Mouse (Mus musculus) kidney, adult 2 months (tissue): ENCODE measurements around the gene Nav1. TPM values are rescaled to one million over a fixed set of nuclear protein-coding genes. Genes with fewer than 3 reads are reported as not detected.

Experiments used
- DNase-seq: peaks from one replicate; pipeline ENCODE4 v3.0.0; 2021
- H3K27ac ChIP-seq: fragments of 200-500 bp; 2 replicates; pipeline ENCODE4 v1.5.1; 2012; ENCODE audit warnings: low read depth, low read length, control low read depth, inconsistent platforms; ENCODE audit not compliant: insufficient read depth
- H3K27me3 ChIP-seq: fragments of 200-500 bp; replicated peaks from 2 replicates; pipeline ENCODE4 v1.6.1; 2012; ENCODE audit warnings: mild to moderate bottlenecking, moderate library complexity, low read length, inconsistent platforms; ENCODE audit not compliant: control insufficient read depth, insufficient read depth
- H3K36me3 ChIP-seq: fragments of 200-500 bp; 2 replicates; pipeline ENCODE4 v1.6.1; 2012; ENCODE audit warnings: mild to moderate bottlenecking, moderate library complexity, low read length, inconsistent platforms; ENCODE audit not compliant: control insufficient read depth, insufficient read depth
- H3K4me1 ChIP-seq: fragments of 200-500 bp; 2 replicates; pipeline ENCODE4 v1.6.1; 2011; ENCODE audit warnings: low read length; ENCODE audit not compliant: control insufficient read depth, insufficient read depth
- H3K4me3 ChIP-seq: fragments of 200-500 bp; 2 replicates; pipeline ENCODE4 v1.5.1; 2011; ENCODE audit warnings: mild to moderate bottlenecking, low read depth, low read length, control low read depth; ENCODE audit not compliant: insufficient read depth
- CTCF ChIP-seq: fragments of 200-500 bp; conservative IDR thresholded peaks from 2 replicates; pipeline ENCODE4 v1.5.1; 2011; ENCODE audit warnings: low read depth, mild to moderate bottlenecking, control low read depth, low read length, moderate library complexity, mixed read lengths; ENCODE audit not compliant: insufficient read depth, insufficient read length
- POLR2A ChIP-seq: fragments of 200-500 bp; IDR thresholded peaks from one replicate; pipeline ENCODE4 v1.6.1; 2011; ENCODE audit warnings: low read depth, low read length, control low read depth
- WGBS: fragments of 180-500 bp; shearing (Covaris S2); methylation state at CpG from one replicate; pipeline ENCODE4 v1.1.7; 2018; 5-methylcytosine and 5-hydroxymethylcytosine counted together
- polyA plus RNA-seq: library from polyadenylated mRNA; depleted of rRNA; stranded (reverse); fragments of >200 nt; gene quantifications from 2 replicates; pipeline ENCODE4 v1.2.3, GENCODE M21; 2012

Nav1 gene
- polyA plus RNA-seq, 1 experiment = 7.1 TPM

DNA sequence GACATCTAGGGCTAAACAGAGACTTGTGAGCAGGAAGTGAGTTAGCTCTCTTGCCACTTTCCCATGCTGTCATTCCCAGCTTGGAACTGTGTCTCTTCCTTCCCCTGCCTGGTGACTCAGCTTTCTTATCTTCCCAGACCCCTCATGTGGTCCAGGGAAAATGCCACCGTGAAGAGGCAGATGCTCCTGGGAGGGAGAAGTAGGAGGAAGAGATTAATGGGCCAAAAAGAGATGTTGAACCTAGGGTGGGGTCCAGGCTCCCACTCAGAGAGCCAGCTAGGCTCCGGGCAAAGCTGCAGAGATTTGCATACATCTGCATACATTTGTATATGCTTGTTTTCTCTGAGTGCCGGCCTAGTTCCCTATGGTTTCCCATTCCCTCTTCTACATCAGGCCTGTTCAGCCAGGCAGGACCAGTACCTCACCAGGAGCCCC is 30.5 kb upstream of the Nav1 start:
- no peaks in the 10 kb centered on the region for H3K4me1 ChIP-seq
- WGBS = 18% methylated on average over 3 of the region's 3 CpGs
- H3K36me3 ChIP-seq = no peaks in the 10 kb centered on the region
- TF ChIP-seq CTCF (no peak), POLR2A (no peak)
- H3K27me3 ChIP-seq = no peaks in the 10 kb centered on the region
- no peak overlapping the region for H3K27ac ChIP-seq
- no peak for DNase-seq
- no peak overlapping the region for H3K4me3 ChIP-seq

DNA sequence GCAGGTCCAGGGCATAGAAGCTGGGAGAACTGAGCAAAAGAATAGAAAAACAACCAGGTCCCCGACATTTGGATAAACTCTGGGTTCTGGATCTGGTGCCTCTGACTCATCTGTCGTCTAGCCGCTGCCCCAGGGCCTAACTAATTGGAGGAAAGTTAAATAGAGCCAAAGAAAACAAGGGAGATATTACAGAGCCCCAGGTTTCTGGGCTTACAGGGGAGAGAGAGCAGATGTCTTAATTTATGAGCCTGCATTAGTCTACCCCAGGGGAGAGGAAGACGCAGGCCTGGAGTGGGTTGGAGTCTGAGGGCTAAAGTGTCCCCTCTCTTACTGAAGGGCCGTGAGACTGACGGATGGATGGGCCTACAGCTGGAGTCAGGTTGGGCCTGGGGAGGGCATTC is 29.0 kb upstream of the Nav1 start:
- 29% methylated on average over 6 of the region's 6 CpGs for WGBS
- Histone ChIP-seq H3K4me3 (no peak overlapping the region), H3K4me1 (no peaks in the 10 kb centered on the region; the same call in 1 of the 2 replicates), H3K27ac (no peak overlapping the region), H3K27me3 (no peaks in the 10 kb centered on the region), H3K36me3 (no peaks in the 10 kb centered on the region)
- TF ChIP-seq POLR2A (no peak), CTCF (no peak)
- DNase-seq = no peak

DNA sequence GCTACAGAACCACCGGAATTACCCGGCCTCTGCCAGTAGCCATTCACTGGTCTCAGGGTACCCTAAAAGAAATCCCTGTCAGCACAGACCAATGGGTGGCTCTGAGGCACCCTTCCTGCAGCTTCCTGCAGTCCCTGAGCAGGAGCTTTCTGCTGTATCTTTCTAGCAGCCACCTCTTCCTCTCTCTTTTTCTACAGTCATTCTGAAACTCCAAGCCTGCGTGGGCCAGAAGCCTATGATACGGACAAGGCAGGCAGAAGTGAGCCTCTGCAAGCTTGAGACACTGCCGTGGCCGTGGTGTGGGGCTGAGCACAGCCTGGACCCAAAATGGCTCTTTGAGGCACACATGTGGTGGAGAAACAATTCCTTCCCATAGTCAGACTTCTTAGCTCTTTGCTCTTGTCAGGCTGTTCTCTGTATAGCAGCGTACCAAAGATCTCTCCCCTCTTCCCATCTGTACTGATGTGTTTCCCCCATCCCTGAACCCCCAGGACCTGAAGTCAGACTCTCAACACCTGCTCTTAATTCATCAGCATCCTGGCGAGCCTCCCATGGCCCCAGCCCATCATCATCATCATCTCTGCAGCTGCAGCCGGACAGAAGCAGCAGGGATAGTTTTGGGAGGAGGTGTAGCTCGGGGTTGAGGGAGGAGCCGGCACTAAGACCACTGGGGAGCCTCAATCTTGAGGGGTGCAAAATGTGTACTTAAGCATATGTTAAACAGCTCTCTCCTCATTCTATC is 28.4 kb upstream of the Nav1 start:
- Histone ChIP-seq H3K4me3 (no peak overlapping the region), H3K36me3 (no peaks in the 10 kb centered on the region), H3K4me1 (no peaks in the 10 kb centered on the region; the same call in 1 of the 2 replicates), H3K27me3 (no peaks in the 10 kb centered on the region), H3K27ac (no peak overlapping the region)
- 82% methylated on average over 11 of the region's 11 CpGs for WGBS
- TF ChIP-seq POLR2A (no peak), CTCF (no peak)
- no peak for DNase-seq

DNA sequence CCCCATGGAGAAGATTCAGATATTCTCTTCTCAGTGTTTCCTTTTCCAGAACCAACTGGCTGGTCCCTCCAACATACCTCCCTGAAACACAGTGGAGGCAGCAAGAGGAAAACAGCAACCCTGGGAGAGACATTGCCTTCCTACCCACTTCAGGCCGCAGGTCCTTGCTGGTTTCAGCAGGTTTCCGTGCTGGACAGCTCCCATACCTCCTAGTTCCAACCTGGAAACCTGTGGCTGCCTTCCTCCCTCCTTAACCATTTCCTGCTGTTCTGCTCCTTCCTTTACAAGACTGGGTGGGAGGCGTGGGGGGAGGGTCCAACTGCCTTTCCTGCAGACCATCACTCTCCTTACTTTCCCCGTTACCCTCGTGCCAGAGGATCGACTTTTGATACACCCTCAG is 27.7 kb upstream of the Nav1 start:
- H3K27me3 ChIP-seq = no peaks in the 10 kb centered on the region
- no peak overlapping the region for H3K27ac ChIP-seq
- no peak for TF ChIP-seq CTCF
- TF ChIP-seq POLR2A = no peak
- peak; percentile 27 for DNase-seq
- 34% methylated on average over 6 of the region's 6 CpGs for WGBS
- no peaks in the 10 kb centered on the region for H3K36me3 ChIP-seq
- no peaks in the 10 kb centered on the region; the same call in 1 of the 2 replicates for H3K4me1 ChIP-seq
- H3K4me3 ChIP-seq = no peak overlapping the region

DNA sequence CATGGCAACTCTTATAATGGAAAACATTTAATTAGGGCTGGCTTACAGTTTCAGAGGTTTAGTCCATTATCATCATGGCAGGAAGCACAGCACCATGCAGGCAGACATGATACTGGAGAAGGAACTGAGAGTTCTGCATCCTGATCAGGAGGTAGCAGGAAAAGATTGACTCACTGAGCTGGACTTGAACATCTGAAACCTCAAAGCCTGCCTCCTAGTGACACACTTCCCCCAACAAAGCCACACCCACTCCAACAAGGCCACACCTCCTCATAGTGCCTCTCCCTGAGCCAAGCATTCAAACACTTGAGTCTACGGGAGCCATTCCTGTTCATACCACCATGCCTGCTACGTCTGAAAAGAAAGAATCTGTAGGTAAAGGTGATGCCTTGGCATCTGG is 26.8 kb upstream of the Nav1 start:
- no peak for DNase-seq
- TF ChIP-seq CTCF = no peak
- TF ChIP-seq POLR2A = no peak
- H3K27me3 ChIP-seq = no peaks in the 10 kb centered on the region
- no peaks in the 10 kb centered on the region; the same call in 1 of the 2 replicates for H3K4me1 ChIP-seq
- H3K36me3 ChIP-seq = no peaks in the 10 kb centered on the region
- 88% methylated on average over 2 of the region's 2 CpGs for WGBS
- no peak overlapping the region for H3K4me3 ChIP-seq
- no peak overlapping the region for H3K27ac ChIP-seq

DNA sequence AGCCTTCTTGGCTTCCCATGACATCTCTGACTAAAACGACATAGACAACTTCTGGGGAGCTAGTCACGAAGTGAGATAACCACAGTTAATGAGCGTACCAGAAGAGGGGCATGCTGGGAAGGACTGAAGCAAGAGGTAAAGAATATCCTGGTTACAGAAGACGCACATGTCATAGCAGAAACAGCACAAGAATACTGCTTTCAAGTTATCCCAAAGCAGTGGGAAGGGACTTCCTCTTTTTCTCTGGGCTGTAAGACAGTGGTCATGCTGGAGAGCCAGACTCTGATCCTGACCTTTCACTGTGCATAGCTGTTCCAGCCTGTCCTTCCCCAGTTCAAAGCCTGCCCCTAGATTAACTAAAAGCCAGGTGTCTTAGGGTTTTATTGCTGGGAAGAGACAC is 26.4 kb upstream of the Nav1 start:
- TF ChIP-seq POLR2A (no peak), CTCF (no peak)
- H3K27me3 ChIP-seq = no peaks in the 10 kb centered on the region
- WGBS = 87% methylated on average over 4 of the region's 4 CpGs
- no peaks in the 10 kb centered on the region for H3K36me3 ChIP-seq
- no peak for DNase-seq
- H3K4me3 ChIP-seq = no peak overlapping the region
- no peaks in the 10 kb centered on the region; the same call in 1 of the 2 replicates for H3K4me1 ChIP-seq
- H3K27ac ChIP-seq = no peak overlapping the region

DNA sequence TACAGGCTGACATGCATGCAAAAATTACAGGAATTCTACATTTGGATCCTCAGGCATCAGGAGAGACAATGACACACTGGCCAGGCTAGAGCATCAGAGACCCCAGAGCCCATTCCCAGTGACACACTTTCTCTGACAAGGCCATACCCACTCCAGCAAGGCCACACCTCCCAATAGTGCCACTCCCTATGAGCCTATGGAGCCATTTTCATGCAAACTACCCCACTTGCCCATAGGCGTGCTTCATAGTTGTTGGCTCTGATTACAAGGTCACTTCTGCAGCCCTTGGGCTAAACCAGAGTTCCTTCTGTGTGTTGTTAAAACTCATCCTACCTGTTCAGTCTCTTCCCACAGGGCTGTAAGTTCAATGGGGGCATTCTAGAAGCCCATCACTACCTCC is 25.1 kb upstream of the Nav1 start:
- Histone ChIP-seq H3K27ac (no peak overlapping the region), H3K4me1 (no peaks in the 10 kb centered on the region; the same call in 1 of the 2 replicates), H3K36me3 (no peaks in the 10 kb centered on the region), H3K27me3 (no peaks in the 10 kb centered on the region), H3K4me3 (no peak overlapping the region)
- DNase-seq = no peak
- TF ChIP-seq CTCF = no peak
- no peak for TF ChIP-seq POLR2A
- WGBS = 91% methylated on average over 1 of the region's 1 CpGs
